Comparison of ENCODE assay signal across 9 mouse cellular contexts in the genomic region with DNA sequence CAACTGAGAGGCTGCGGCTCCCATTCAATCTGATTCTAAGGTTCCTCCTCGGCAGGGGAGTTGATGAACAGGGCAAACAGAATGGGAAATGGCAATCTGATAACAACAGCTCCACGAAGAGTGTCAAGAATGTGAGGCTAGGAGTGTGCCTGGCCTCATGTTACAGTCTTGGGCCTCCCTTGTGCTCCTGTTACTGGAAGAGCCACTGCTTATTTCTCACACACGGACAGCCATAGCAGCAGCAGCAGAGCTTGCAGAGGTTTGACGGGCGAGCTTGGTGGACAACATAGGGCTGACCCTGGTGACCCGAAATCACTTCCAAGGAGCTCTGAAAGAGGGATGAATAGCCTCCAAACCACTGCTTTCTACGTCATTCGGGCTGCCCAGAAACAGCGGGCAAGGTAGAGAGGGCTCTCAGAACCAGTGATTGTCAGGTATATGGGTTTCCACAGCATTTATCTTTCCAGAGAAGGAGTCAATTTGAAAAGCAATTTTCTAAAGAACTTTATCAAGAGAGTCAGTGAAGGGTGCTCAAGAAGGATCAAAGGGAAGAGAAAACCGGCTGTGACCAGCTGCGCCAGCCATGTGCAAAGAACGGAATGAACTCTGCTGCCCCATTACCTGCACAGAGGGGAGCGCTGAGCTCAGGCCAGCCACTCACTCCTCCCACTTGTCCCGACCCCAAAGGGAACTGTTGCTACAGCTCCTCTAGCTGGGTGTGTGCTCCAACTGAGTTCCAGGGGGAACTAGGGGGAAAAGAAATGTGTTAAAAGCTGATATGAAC. TPM values are rescaled to one million over a fixed set of nuclear protein-coding genes. Genes with fewer than 3 reads are reported as not detected.
DNase-seq lines count a peak whose midpoint lies in the region; ATAC-seq and TF ChIP-seq lines count a peak whose summit lies in the region.
"Had no signal": no experiment of that assay in that cellular context is flagged by ENCODE, and none has a peak within 500 bp of the region (broad histone marks: within the 10 kb centered on the region; RNA-seq: fewer than 3 reads in every experiment).

No protein-coding gene starts in this region.

- H3K27me3 ChIP-seq in hindbrain, embryonic 13.5 days, result no peaks in the 10 kb centered on the region
- no peaks in the 10 kb centered on the region for H3K27me3 ChIP-seq in hindbrain, embryonic 11.5 days (ENCODE audit: control insufficient read depth, insufficient read depth, low read length)
- H3K27me3 ChIP-seq in hindbrain, postnatal 0 days (ENCODE audit: insufficient read depth, low read length), result no peaks in the 10 kb centered on the region
- H3K27me3 ChIP-seq in kidney, embryonic 14.5 days (ENCODE audit: control insufficient read depth, insufficient read depth, low read length), result no peaks in the 10 kb centered on the region
- no peaks in the 10 kb centered on the region for H3K27me3 ChIP-seq in lung, postnatal 0 days (replicated peaks; ENCODE audit: insufficient read depth, low read length)

- H3K36me3 ChIP-seq in hindbrain, embryonic 13.5 days, result peaks cover 3% of the 10 kb centered on the region; the same call in 1 of the 2 replicates
- H3K36me3 ChIP-seq in hindbrain, embryonic 11.5 days (ENCODE audit: control insufficient read depth, insufficient read depth, low read length), result no peaks in the 10 kb centered on the region
- H3K36me3 ChIP-seq in hindbrain, postnatal 0 days (ENCODE audit: insufficient read depth, low read length), result no peaks in the 10 kb centered on the region
- H3K36me3 ChIP-seq in kidney, embryonic 14.5 days (ENCODE audit: control insufficient read depth, insufficient read depth, low read length), result no peaks in the 10 kb centered on the region
- H3K36me3 ChIP-seq in lung, postnatal 0 days (ENCODE audit: insufficient read depth, low read length), result no peaks in the 10 kb centered on the region

- H3K27ac ChIP-seq in hindbrain, embryonic 13.5 days, result no peak overlapping the region
- H3K27ac ChIP-seq in hindbrain, embryonic 11.5 days (ENCODE audit: low read depth, low read length), result no peak overlapping the region
- H3K27ac ChIP-seq in hindbrain, postnatal 0 days, result no peak overlapping the region
- peak overlapping the region; percentile 42; the same call in 1 of the 2 replicates for H3K27ac ChIP-seq in kidney, embryonic 14.5 days (ENCODE audit: low read depth, low read length)
- peak overlapping the region; percentile 47 for H3K27ac ChIP-seq in lung, postnatal 0 days (ENCODE audit: low read length)

- no peak for DNase-seq in hindbrain, embryonic 11.5 days (ENCODE audit: low spot score)
- no peak for DNase-seq in hindbrain, postnatal 0 days (ENCODE audit: low spot score)
- peak; percentile 84 for DNase-seq in lung, postnatal 0 days (ENCODE audit: low spot score)
- DNase-seq in layer of hippocampus, postnatal 14 days (ENCODE audit: low spot score in 2 of 2), result no peak
- DNase-seq: cerebellum, adult 11-12 months; forebrain, postnatal 0 days had no signal

- H3K4me3 ChIP-seq in hindbrain, embryonic 13.5 days, result no peak overlapping the region
- no peak overlapping the region for H3K4me3 ChIP-seq in hindbrain, embryonic 11.5 days (ENCODE audit: low read depth, low read length)
- no peak overlapping the region for H3K4me3 ChIP-seq in hindbrain, postnatal 0 days (ENCODE audit: low read length)
- H3K4me3 ChIP-seq in kidney, embryonic 14.5 days (ENCODE audit: low read length), result no peak overlapping the region
- no peak overlapping the region for H3K4me3 ChIP-seq in lung, postnatal 0 days (ENCODE audit: low read depth, low read length)

- no peak overlapping the region for H3K9ac ChIP-seq in hindbrain, embryonic 13.5 days
- H3K9ac ChIP-seq in hindbrain, embryonic 11.5 days (ENCODE audit: low read depth, low read length), result no peak overlapping the region
- no peak overlapping the region for H3K9ac ChIP-seq in hindbrain, postnatal 0 days (replicated peaks; ENCODE audit: low read length)
- H3K9ac ChIP-seq in kidney, embryonic 14.5 days (ENCODE audit: low read depth, low read length), result no peak overlapping the region
- H3K9ac ChIP-seq in lung, postnatal 0 days (replicated peaks; ENCODE audit: low read depth), result no peak overlapping the region
- H3K9ac ChIP-seq: forebrain, postnatal 0 days had no signal

- WGBS in hindbrain, embryonic 13.5 days, result 67% methylated on average over 15 of the region's 15 CpGs
- WGBS in hindbrain, embryonic 11.5 days, result 64% methylated on average over 15 of the region's 15 CpGs
- 65% methylated on average over 15 of the region's 15 CpGs for WGBS in hindbrain, postnatal 0 days
- 44% methylated on average over 15 of the region's 15 CpGs for WGBS in kidney, embryonic 14.5 days
- WGBS in lung, postnatal 0 days, result 46% methylated on average over 15 of the region's 15 CpGs

- peak; percentile 75 for TF ChIP-seq EP300 in lung, postnatal 0 days (IDR thresholded peaks at IDR 0.05)

- no peaks in the 10 kb centered on the region for H3K9me3 ChIP-seq in hindbrain, embryonic 13.5 days
- H3K9me3 ChIP-seq in hindbrain, embryonic 11.5 days (ENCODE audit: control insufficient read depth, low read length), result no peaks in the 10 kb centered on the region
- H3K9me3 ChIP-seq in hindbrain, postnatal 0 days (ENCODE audit: low read length), result no peaks in the 10 kb centered on the region
- H3K9me3 ChIP-seq in kidney, embryonic 14.5 days (ENCODE audit: control insufficient read depth, low read length), result no peaks in the 10 kb centered on the region
- no peaks in the 10 kb centered on the region for H3K9me3 ChIP-seq in lung, postnatal 0 days (ENCODE audit: low read length)

- ATAC-seq in hindbrain, embryonic 13.5 days (ENCODE audit: low FRiP score), result peak; percentile 39; the same call in 1 of the 2 replicates
- ATAC-seq in hindbrain, embryonic 11.5 days (ENCODE audit: low FRiP score), result no peak
- 0 out of 2 replicates have a peak, but pooled peaks have one; percentile 27 for ATAC-seq in hindbrain, postnatal 0 days
- ATAC-seq in kidney, embryonic 14.5 days (ENCODE audit: low FRiP score, low TSS enrichment), result peak; percentile 84
- ATAC-seq in lung, postnatal 0 days, result peak; percentile 94
- no peak for ATAC-seq in inflammation-experienced regulatory T-cells, adult 6 months
- ATAC-seq: forebrain, postnatal 0 days had no signal

- H3K4me1 ChIP-seq in hindbrain, embryonic 13.5 days (replicated peaks), result peaks cover 6% of the 10 kb centered on the region
- H3K4me1 ChIP-seq in hindbrain, embryonic 11.5 days (replicated peaks; ENCODE audit: control insufficient read depth, insufficient read depth, low read length), result no peaks in the 10 kb centered on the region
- no peaks in the 10 kb centered on the region for H3K4me1 ChIP-seq in hindbrain, postnatal 0 days (ENCODE audit: insufficient read depth, low read length)
- peaks cover 5% of the 10 kb centered on the region; the same call in 1 of the 2 replicates for H3K4me1 ChIP-seq in kidney, embryonic 14.5 days (ENCODE audit: control insufficient read depth, insufficient read depth, low read length)
- no peaks in the 10 kb centered on the region; the same call in 1 of the 2 replicates for H3K4me1 ChIP-seq in lung, postnatal 0 days (ENCODE audit: insufficient read depth, low read depth, low read length)

- H3K4me2 ChIP-seq in hindbrain, embryonic 13.5 days, result no peak overlapping the region
- no peak overlapping the region for H3K4me2 ChIP-seq in hindbrain, embryonic 11.5 days (replicated peaks; ENCODE audit: low read depth, low read length)
- H3K4me2 ChIP-seq in hindbrain, postnatal 0 days (ENCODE audit: low read depth, low read length), result no peak overlapping the region
- no peak overlapping the region for H3K4me2 ChIP-seq in kidney, embryonic 14.5 days (replicated peaks; ENCODE audit: low read depth, low read length)
- peak overlapping the region; percentile 25; the same call in 1 of the 2 replicates for H3K4me2 ChIP-seq in lung, postnatal 0 days (replicated peaks; ENCODE audit: low read depth, low read length)

- TF ChIP-seq CTCF in hindbrain, postnatal 0 days (IDR thresholded peaks at IDR 0.05; ENCODE audit: low read depth), result no peak
- TF ChIP-seq CTCF in lung, postnatal 0 days (IDR thresholded peaks at IDR 0.05), result no peak

RNA-seq across cellular contexts. Expression of a gene that starts 56.6 kb away (rescaled TPM):
- 1.4 and 1.6 TPM in 2 replicates for polyA plus RNA-seq in hindbrain, embryonic 13.5 days (2015; fragmentation: Nextera tagmentation; extraction: Ambion mirVana)
- 0.79 and 0.85 TPM in 2 replicates for polyA plus RNA-seq in hindbrain, embryonic 11.5 days (2014; fragmentation: Nextera tagmentation; extraction: Ambion mirVana)
- 0.90 and 1.9 TPM in 2 replicates for total RNA-seq in hindbrain, postnatal 0 days (2014; rRNA removed)
- polyA plus RNA-seq in hindbrain, postnatal 0 days (2015; fragmentation: Nextera tagmentation; extraction: Ambion mirVana), result 2.2 and 2.3 TPM in 2 replicates
- polyA plus RNA-seq in kidney, embryonic 14.5 days (2014; fragmentation: Nextera tagmentation; extraction: Ambion mirVana), result 1.0 and 1.7 TPM in 2 replicates
- 3.2 and 4.7 TPM in 2 replicates for polyA plus RNA-seq in lung, postnatal 0 days (2015; fragmentation: Nextera tagmentation; extraction: Ambion mirVana)
- total RNA-seq in layer of hippocampus, postnatal 14 days (2021), result 1 to 10 TPM; 1.1 to 1.3 TPM
- not detected for polyA plus RNA-seq in inflammation-experienced regulatory T-cells, adult 6 months (2017; shearing (Covaris generic))

Comparison
In these comparisons a context has a peak if more than half of its experiments do, and no peak if none do; other contexts are left out.
1. ATAC-seq: peak in hindbrain, embryonic 13.5 days (single experiment), hindbrain, postnatal 0 days (single experiment), kidney, embryonic 14.5 days (single experiment) and lung, postnatal 0 days (single experiment); none in hindbrain, embryonic 11.5 days (single experiment) and inflammation-experienced regulatory T-cells, adult 6 months (single experiment).
2. H3K27ac ChIP-seq: peak in kidney, embryonic 14.5 days (single experiment) and lung, postnatal 0 days (single experiment); none in hindbrain, embryonic 13.5 days (single experiment), hindbrain, embryonic 11.5 days (single experiment) and hindbrain, postnatal 0 days (single experiment).